Mouse (Mus musculus) heart, embryonic 14.5 days (tissue): Measurements from ENCODE around the gene Ccdc181. TPM values are rescaled to one million over a fixed set of nuclear protein-coding genes. Genes with fewer than 3 reads are reported as not detected.

ENCODE experiments used
- ATAC-seq: fragments of 200-750 bp; cut with Nextera tagmentation; 2 replicates; pipeline ENCODE4 v1.8.0; 2017; ENCODE audit warnings: low read depth, moderate TSS enrichment; ENCODE audit not compliant: insufficient number of reproducible peaks, insufficient read depth, low FRiP score
- H3K27ac ChIP-seq, 2 experiments: fragments of 200-500 bp in 1 of 2; fragments of 300-500 bp in 1 of 2; sonication (generic) in 1 of 2; replicated peaks in 1 of 2; 2 replicates each; pipeline ENCODE4 v1.5.1; 2012 to 2014; ENCODE audit warnings: low read depth in 2 of 2, low read length in 2 of 2, control low read depth in 1 of 2, mild to moderate bottlenecking in 1 of 2, mixed read lengths in 1 of 2; ENCODE audit not compliant: control insufficient read depth in 1 of 2, insufficient read depth in 1 of 2
- H3K27me3 ChIP-seq: fragments of 300-500 bp; sonication (generic); 2 replicates; pipeline ENCODE4 v1.6.1; 2014; ENCODE audit warnings: mild to moderate bottlenecking, low read length, control low read depth; ENCODE audit not compliant: control insufficient read depth, insufficient read depth
- H3K36me3 ChIP-seq: fragments of 300-500 bp; sonication (generic); 2 replicates; pipeline ENCODE4 v1.6.1; 2014; ENCODE audit warnings: mild to moderate bottlenecking, control low read depth, low read length, mixed read lengths; ENCODE audit not compliant: control insufficient read depth, insufficient read depth
- H3K4me1 ChIP-seq, 2 experiments: fragments of 200-500 bp in 1 of 2; fragments of 300-500 bp in 1 of 2; sonication (generic) in 1 of 2; 2 replicates each; pipeline ENCODE4 v1.6.1; 2012 to 2014; ENCODE audit warnings: low read length in 2 of 2, control low read depth in 1 of 2, mixed read lengths in 1 of 2; ENCODE audit not compliant: control insufficient read depth in 2 of 2, insufficient read depth in 2 of 2
- H3K4me2 ChIP-seq: fragments of 300-500 bp; sonication (generic); 2 replicates; pipeline ENCODE4 v1.6.1; 2014; ENCODE audit warnings: mild to moderate bottlenecking, low read length
- H3K4me3 ChIP-seq, 2 experiments: fragments of 200-500 bp in 1 of 2; fragments of 300-500 bp in 1 of 2; sonication (generic) in 1 of 2; 2 replicates each; pipeline ENCODE4 v1.5.1; 2012 to 2014; ENCODE audit warnings: low read length in 2 of 2, mild to moderate bottlenecking in 2 of 2, control low read depth in 1 of 2, low read depth in 1 of 2, moderate library complexity in 1 of 2; ENCODE audit not compliant: control insufficient read depth in 1 of 2, insufficient read depth in 1 of 2
- H3K9ac ChIP-seq: fragments of 300-500 bp; sonication (generic); 2 replicates; pipeline ENCODE4 v1.6.1; 2014; ENCODE audit warnings: mild to moderate bottlenecking, low read length
- H3K9me3 ChIP-seq: fragments of 300-500 bp; sonication (generic); 2 replicates; pipeline ENCODE4 v1.6.1; 2016; ENCODE audit warnings: low read length, control low read depth; ENCODE audit not compliant: control insufficient read depth
- WGBS: fragments of 180-500 bp; shearing (Covaris S2); extraction: QIAGEN DNeasy Blood & Tissue Kit; methylation state at CpG from one replicate; pipeline ENCODE4 v1.1.7; 2014; 5-methylcytosine and 5-hydroxymethylcytosine counted together
- polyA plus RNA-seq: library from polyadenylated mRNA; unstranded; fragments of >200 nt; fragmentation: Nextera tagmentation; extraction: Ambion mirVana; gene quantifications from 2 replicates; pipeline ENCODE4 v1.2.1, GENCODE M21; 2014

Gene Ccdc181
- polyA plus RNA-seq, 1 experiment from 2014 or later = 10.2 TPM

DNA sequence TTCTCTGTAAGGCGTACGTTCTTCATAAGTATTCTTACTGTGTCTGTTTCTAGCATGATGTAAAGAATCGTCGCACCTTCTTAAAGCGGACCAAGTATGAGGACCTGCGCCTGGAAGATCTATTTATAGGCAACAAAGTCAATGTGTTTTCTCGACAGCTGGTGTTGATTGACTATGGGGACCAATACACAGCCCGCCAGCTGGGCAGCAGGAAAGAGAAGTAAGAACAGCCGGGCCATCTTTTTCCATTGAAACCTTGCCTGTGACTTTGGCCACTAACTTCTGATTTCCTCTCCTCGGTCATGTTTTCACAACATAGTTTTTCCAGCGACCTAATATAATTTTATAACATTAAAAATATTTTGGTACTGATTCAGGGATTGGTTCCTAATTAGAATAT is 57.2 kb downstream of the Ccdc181 start:
- 57% methylated on average over 11 of the region's 11 CpGs for WGBS

GRCm38 (mm10) chr1:164335435-164335834 is 60.0 kb downstream of the Ccdc181 start:
- Histone ChIP-seq H3K36me3 (0 out of 2 replicates have a peak, but pooled peaks cover 5% of the 10 kb centered on the region), H3K4me2 (no peak overlapping the region), H3K9ac (no peak overlapping the region), H3K4me3 (no peak overlapping the region), H3K4me1 (peaks cover 0 to 3% of the 10 kb centered on the region in 2 experiments; a peak in 1 of 4 replicates), H3K27me3 (no peaks in the 10 kb centered on the region), H3K9me3 (no peaks in the 10 kb centered on the region), H3K27ac (no peak overlapping the region)
- WGBS = 78% methylated on average over 3 of the region's 3 CpGs
- no peak for ATAC-seq

More for the DNA sequence above, 57.2 kb downstream of the Ccdc181 start:
- peaks cover 0 to 3% of the 10 kb centered on the region in 2 experiments; a peak in 1 of 4 replicates for H3K4me1 ChIP-seq
- H3K4me3 ChIP-seq = no peak overlapping the region
- H3K27ac ChIP-seq = no peak overlapping the region
- no peak overlapping the region for H3K4me2 ChIP-seq
- ATAC-seq = no peak
- H3K9ac ChIP-seq = no peak overlapping the region
- no peaks in the 10 kb centered on the region for H3K27me3 ChIP-seq
- 0 out of 2 replicates have a peak, but pooled peaks cover 5% of the 10 kb centered on the region for H3K36me3 ChIP-seq
- no peaks in the 10 kb centered on the region for H3K9me3 ChIP-seq

- ATAC-seq = no peak
- no peaks in the 10 kb centered on the region for H3K27me3 ChIP-seq
- no peak overlapping the region for H3K27ac ChIP-seq
- no peaks in the 10 kb centered on the region for H3K9me3 ChIP-seq
- 0 out of 2 replicates have a peak, but pooled peaks cover under 1% of the 10 kb centered on the region for H3K36me3 ChIP-seq
- no peak overlapping the region for H3K4me3 ChIP-seq
- no peak overlapping the region for H3K9ac ChIP-seq
- H3K4me2 ChIP-seq = no peak overlapping the region
- 82% methylated on average over 4 of the region's 4 CpGs for WGBS
- H3K4me1 ChIP-seq = peaks cover 0 to 3% of the 10 kb centered on the region in 2 experiments; a peak in 1 of 4 replicates
Measured at GRCm38 (mm10) chr1:164335846-164336245, 60.5 kb downstream of the Ccdc181 start.

Other genes starting within 250 kb of the Ccdc181 start
- 1.9 and 2.2 TPM in 2 replicates for gene Sele, start 227.4 kb upstream of the Ccdc181 start, polyA plus RNA-seq
- gene Sell, start 213.6 kb upstream of the Ccdc181 start, polyA plus RNA-seq = 0.34 TPM in 1 of 2 replicates, not detected in the other
- 0.53 and 0.86 TPM in 2 replicates for gene Selp, start 160.3 kb upstream of the Ccdc181 start, polyA plus RNA-seq
- gene F5, start 123.7 kb upstream of the Ccdc181 start, polyA plus RNA-seq = 0.26 and 0.38 TPM in 2 replicates
- gene Slc19a2, start 26.5 kb upstream of the Ccdc181 start, polyA plus RNA-seq = 7.6 and 8.3 TPM in 2 replicates
- 16.7 and 19.4 TPM in 2 replicates for gene Nme7, start 28.5 kb downstream of the Ccdc181 start, polyA plus RNA-seq
- 27.2 and 28.5 TPM in 2 replicates for gene Blzf1, start 31.9 kb downstream of the Ccdc181 start, polyA plus RNA-seq
- gene Atp1b1, start 182.8 kb downstream of the Ccdc181 start, polyA plus RNA-seq = 303 and 312 TPM in 2 replicates